Mouse (Mus musculus) kidney, embryonic 14.5 days (tissue): ENCODE results near the gene Igsf3. TPM values are rescaled to one million over a fixed set of nuclear protein-coding genes. Genes with fewer than 3 reads are reported as not detected.

Experiments used
- ATAC-seq: fragments of 200-750 bp; cut with Nextera tagmentation; 2 replicates; pipeline ENCODE4 v1.8.0; 2017; ENCODE audit warnings: moderate number of reproducible peaks, mild to moderate bottlenecking, moderate TSS enrichment, moderate library complexity; ENCODE audit not compliant: low FRiP score, low TSS enrichment
- H3K27ac ChIP-seq: fragments of 300-500 bp; sonication (generic); 2 replicates; pipeline ENCODE4 v1.5.1; 2014; ENCODE audit warnings: low read depth, mild to moderate bottlenecking, low read length, moderate library complexity, mixed read lengths
- H3K27me3 ChIP-seq: fragments of 300-500 bp; sonication (generic); 2 replicates; pipeline ENCODE4 v1.6.1; 2014; ENCODE audit warnings: mild to moderate bottlenecking, low read length; ENCODE audit not compliant: control insufficient read depth, insufficient read depth
- H3K36me3 ChIP-seq: fragments of 300-500 bp; sonication (generic); 2 replicates; pipeline ENCODE4 v1.6.1; 2014; ENCODE audit warnings: low read length, mixed read lengths; ENCODE audit not compliant: control insufficient read depth, insufficient read depth
- H3K4me1 ChIP-seq: fragments of 300-500 bp; sonication (generic); 2 replicates; pipeline ENCODE4 v1.6.1; 2014; ENCODE audit warnings: low read length, mixed read lengths; ENCODE audit not compliant: control insufficient read depth, insufficient read depth
- H3K4me2 ChIP-seq: fragments of 300-500 bp; sonication (generic); replicated peaks from 2 replicates; pipeline ENCODE4 v1.6.1; 2014; ENCODE audit warnings: low read depth, mild to moderate bottlenecking, low read length
- H3K4me3 ChIP-seq: fragments of 300-500 bp; sonication (generic); 2 replicates; pipeline ENCODE4 v1.5.1; 2014; ENCODE audit warnings: mild to moderate bottlenecking, low read length
- H3K9ac ChIP-seq: fragments of 300-500 bp; sonication (generic); 2 replicates; pipeline ENCODE4 v1.6.1; 2014; ENCODE audit warnings: low read depth, mild to moderate bottlenecking, low read length, moderate library complexity
- H3K9me3 ChIP-seq: fragments of 300-500 bp; sonication (generic); 2 replicates; pipeline ENCODE4 v1.6.1; 2016; ENCODE audit warnings: low read length; ENCODE audit not compliant: control insufficient read depth
- WGBS: fragments of 180-500 bp; shearing (Covaris S2); extraction: QIAGEN DNeasy Blood & Tissue Kit; methylation state at CpG from one replicate; pipeline ENCODE4 v1.1.7; 2014; 5-methylcytosine and 5-hydroxymethylcytosine counted together
- polyA plus RNA-seq: library from polyadenylated mRNA; unstranded; fragments of >200 nt; fragmentation: Nextera tagmentation; extraction: Ambion mirVana; gene quantifications from 2 replicates; pipeline ENCODE4 v1.2.1, GENCODE M21; 2014

Gene Igsf3
- polyA plus RNA-seq, 1 experiment from 2014 or later: 15.1 TPM

DNA sequence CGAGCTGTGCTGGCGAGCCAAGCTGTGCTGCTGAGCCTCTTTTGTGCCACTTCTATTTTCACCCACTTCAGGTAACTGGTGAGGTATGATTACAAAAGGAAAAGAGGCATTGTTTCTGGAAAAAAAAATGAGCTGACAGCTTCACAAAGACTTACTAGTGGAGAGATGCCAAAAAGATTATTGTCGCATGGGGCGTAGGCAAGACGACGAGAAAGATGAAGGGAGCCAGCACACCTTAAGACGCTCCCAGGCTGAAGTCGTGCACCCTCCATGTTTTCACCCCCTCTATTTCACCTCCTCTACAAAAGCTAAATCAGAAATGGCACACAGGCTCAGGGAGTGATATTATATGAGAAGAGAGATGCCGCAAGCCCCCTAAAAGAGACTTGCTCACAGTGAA lies 113.6 kb downstream of the Igsf3 start:
- Histone ChIP-seq H3K4me1 (no peaks in the 10 kb centered on the region), H3K36me3 (no peaks in the 10 kb centered on the region), H3K27me3 (no peaks in the 10 kb centered on the region), H3K4me3 (no peak overlapping the region), H3K4me2 (no peak overlapping the region), H3K9ac (no peak overlapping the region), H3K27ac (no peak overlapping the region), H3K9me3 (no peaks in the 10 kb centered on the region)
- no peak for ATAC-seq
- 87% methylated on average over 9 of the region's 9 CpGs for WGBS

DNA sequence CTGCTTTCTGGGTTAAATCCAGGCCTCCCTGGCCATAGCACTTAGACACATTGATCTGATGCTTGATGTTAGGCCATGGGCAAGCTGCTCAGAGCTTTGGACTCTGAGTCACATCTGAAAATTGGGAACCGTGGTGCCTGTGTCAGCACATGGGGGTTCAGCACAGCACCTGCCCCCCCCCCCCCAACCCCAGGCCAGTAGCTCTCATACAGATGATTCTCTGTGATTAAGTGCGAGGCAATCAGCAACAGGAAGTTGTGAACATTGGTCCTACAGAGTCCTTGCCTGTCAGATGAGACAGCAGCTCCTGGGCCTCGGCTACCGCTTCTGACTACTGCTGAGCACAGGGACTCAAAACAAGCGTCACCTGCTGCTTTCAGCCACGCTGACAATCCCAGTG lies 116.0 kb downstream of the Igsf3 start:
- no peak overlapping the region for H3K27ac ChIP-seq
- WGBS: 87% methylated on average over 6 of the region's 6 CpGs
- no peak for ATAC-seq
- no peak overlapping the region for H3K4me3 ChIP-seq
- H3K36me3 ChIP-seq: no peaks in the 10 kb centered on the region
- H3K4me1 ChIP-seq: no peaks in the 10 kb centered on the region
- no peak overlapping the region for H3K4me2 ChIP-seq
- H3K9me3 ChIP-seq: no peaks in the 10 kb centered on the region
- H3K27me3 ChIP-seq: no peaks in the 10 kb centered on the region
- H3K9ac ChIP-seq: no peak overlapping the region

DNA sequence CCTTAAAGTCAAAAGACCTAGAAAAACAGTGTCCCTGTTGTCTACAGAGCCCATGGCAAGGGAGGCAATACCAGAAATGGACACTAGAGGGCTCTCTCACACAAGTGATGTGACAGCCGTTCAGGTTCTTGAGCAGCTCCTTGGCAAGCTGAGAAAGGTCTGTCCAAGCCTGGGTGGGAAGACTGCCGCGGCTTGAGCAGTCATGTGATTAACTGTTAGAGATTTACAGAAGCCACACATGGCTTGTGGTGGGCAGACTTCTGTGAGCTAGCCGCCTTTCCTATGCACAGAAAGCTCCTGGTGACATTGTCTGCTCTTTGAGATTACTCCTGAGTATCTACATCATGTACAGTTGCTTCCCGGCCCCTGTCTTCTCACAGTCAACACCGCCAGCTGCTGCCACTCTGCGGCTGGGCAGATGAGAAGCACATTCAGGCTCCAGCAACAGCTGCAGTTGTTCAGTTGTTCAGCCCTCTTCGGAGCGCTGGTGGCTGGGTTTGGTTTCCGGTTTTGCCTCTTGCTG lies 117.1 kb downstream of the Igsf3 start:
- Histone ChIP-seq H3K4me2 (no peak overlapping the region), H3K9ac (no peak overlapping the region), H3K4me3 (no peak overlapping the region), H3K27ac (no peak overlapping the region), H3K36me3 (no peaks in the 10 kb centered on the region), H3K27me3 (no peaks in the 10 kb centered on the region), H3K9me3 (no peaks in the 10 kb centered on the region), H3K4me1 (no peaks in the 10 kb centered on the region)
- WGBS: 43% methylated on average over 10 of the region's 10 CpGs
- peak; percentile 90 for ATAC-seq

DNA sequence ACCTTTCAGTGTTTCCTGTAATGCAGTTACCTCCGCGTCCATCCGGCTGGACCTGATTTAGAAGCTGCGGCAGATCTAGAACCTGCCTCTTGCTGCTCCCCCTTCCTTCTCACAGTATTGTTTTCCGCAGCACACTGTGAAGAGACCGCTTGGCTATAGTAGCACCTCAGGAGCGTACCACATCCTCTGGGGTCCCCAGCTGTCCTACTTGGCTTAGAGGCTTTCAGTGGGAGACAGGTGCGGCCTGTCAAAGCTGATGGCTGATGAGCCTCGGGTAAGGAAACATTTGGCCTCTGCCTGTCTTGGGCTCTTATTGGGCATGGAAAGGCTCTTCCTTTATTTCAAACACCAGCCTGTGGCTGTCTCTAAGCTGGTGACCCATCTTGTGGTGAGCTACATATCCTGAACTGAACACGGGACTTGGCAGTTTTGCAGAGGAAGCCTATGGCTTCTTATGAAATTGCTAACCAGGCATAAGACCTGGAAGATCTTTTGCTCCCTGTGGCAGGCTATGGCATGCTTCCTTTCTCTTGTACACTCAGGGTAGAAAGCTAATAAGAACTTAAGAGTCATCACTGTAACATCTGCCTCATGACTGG lies 120.6 kb downstream of the Igsf3 start:
- Histone ChIP-seq H3K36me3 (no peaks in the 10 kb centered on the region), H3K27me3 (no peaks in the 10 kb centered on the region), H3K9me3 (no peaks in the 10 kb centered on the region), H3K27ac (no peak overlapping the region), H3K9ac (no peak overlapping the region), H3K4me2 (no peak overlapping the region), H3K4me3 (no peak overlapping the region), H3K4me1 (peaks cover 6% of the 10 kb centered on the region; the same call in 1 of the 2 replicates)
- no peak for ATAC-seq
- 86% methylated on average over 10 of the region's 10 CpGs for WGBS

DNA sequence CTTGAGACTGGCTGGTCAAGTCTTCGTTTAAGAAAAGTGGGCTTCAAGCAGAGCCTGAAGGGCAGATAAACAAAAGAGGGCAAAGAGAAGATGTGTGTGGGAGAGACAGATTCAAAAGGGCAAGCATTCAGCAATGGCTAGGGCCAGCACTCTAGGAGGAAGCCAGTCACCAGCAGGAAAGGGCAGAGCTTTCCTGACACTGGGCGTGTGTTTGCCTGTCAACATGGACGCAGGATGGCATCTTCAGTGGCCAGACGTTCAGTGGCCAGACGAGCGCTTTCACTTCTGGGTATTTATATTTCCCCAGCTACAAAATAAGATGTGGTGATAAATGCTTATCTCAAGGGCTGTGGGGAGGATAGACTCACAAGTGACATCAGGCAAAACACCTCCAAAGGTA lies 123.0 kb downstream of the Igsf3 start:
- WGBS: 60% methylated on average over 6 of the region's 6 CpGs
- Histone ChIP-seq H3K4me1 (peaks cover 6% of the 10 kb centered on the region; the same call in 1 of the 2 replicates), H3K4me2 (no peak overlapping the region), H3K27me3 (no peaks in the 10 kb centered on the region), H3K9ac (no peak overlapping the region), H3K9me3 (no peaks in the 10 kb centered on the region), H3K4me3 (no peak overlapping the region), H3K27ac (no peak overlapping the region), H3K36me3 (no peaks in the 10 kb centered on the region)
- ATAC-seq: no peak

DNA sequence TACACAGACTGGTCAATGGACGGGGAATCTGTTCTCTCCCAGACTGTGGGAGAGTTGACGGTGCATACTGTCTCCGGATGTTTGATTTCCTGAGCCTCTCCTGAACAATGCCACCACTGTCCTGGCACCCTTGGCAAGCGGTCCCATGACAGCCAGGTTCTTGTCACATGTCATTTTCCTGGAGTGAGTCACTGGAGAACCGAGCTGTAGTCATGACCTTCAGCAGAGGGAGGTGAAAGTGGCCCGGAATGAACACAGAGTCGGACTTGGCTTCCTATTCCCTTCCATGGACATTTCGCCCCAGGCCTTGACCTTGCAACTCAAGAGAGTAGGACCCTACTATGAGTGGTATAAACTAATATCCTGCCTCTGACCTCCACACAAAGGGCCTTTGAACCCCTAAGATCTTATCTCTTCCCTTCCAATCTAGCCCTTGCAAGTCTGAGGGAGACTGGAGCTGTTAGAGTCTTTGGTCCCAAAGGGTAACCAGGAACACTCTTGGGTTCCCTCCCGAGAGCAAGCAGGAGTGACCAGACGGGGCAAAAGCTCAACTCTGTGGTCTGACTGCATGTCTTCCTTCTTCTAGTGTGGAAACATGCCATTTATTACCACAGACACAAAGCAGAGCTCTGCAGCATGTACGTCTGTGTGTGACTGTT lies 123.6 kb downstream of the Igsf3 start:
- 68% methylated on average over 11 of the region's 11 CpGs for WGBS
- Histone ChIP-seq H3K27me3 (no peaks in the 10 kb centered on the region), H3K4me3 (no peak overlapping the region), H3K9me3 (no peaks in the 10 kb centered on the region), H3K27ac (no peak overlapping the region), H3K4me2 (no peak overlapping the region), H3K36me3 (no peaks in the 10 kb centered on the region), H3K4me1 (peaks cover 6% of the 10 kb centered on the region; the same call in 1 of the 2 replicates), H3K9ac (no peak overlapping the region)
- ATAC-seq: no peak

DNA sequence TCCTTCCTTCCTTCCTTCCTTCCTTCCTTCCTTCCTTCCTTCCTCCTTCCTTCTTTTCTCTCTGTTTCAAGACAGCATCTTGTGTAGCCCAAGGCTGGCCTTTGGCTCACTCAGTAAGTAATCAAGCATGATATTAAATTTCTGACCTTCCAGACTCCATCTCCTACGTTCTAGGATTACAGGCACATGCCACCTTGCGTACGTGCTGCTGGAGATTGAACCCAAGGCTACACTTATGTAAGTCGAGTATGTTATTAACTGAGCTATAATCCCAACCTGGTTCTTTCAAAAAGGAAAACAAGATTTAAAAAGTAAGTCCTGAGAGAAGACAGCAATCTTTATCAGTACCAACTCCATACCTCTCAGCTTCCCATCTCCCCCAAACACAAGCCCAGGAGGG lies 124.7 kb downstream of the Igsf3 start:
- ATAC-seq: no peak
- Histone ChIP-seq H3K27me3 (no peaks in the 10 kb centered on the region), H3K27ac (no peak overlapping the region), H3K4me2 (no peak overlapping the region), H3K36me3 (no peaks in the 10 kb centered on the region), H3K4me3 (no peak overlapping the region), H3K9ac (no peak overlapping the region), H3K4me1 (peaks cover 10% of the 10 kb centered on the region; the same call in 1 of the 2 replicates), H3K9me3 (no peaks in the 10 kb centered on the region)
- 35% methylated on average over 4 of the region's 4 CpGs for WGBS

DNA sequence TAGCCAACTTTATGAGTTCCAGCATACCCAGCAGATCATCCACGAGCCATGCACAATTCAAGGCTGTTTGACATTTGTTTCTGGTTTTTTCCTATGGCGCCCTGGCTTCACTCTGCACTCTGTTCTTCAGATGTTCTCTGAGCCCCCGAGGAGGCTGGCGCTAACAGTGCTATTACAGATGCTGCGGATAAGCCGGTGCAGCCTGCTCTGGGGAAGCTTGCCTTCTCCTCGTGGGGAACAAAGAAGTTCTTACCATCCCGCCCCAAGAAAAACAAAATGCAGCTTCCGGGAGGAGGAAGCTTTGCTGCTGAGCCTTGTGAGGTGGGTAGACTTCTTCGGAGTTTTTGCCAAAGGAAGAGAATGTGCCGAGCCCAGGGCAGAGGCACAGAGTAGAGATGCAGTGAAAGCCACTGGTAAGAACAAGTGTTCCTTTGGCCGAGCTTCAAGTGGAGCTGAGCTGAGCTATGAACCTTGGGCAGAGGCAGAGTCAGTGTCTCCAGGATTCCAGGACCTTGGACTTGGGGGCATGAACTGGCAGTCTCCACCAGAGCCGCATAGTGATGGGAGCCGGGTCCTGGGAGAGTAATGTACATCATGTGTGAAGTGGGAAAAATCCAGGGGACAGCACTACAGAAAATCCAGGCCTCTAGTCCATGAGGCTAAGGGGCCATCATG lies 125.3 kb downstream of the Igsf3 start:
- Histone ChIP-seq H3K4me3 (no peak overlapping the region), H3K9ac (no peak overlapping the region), H3K4me2 (no peak overlapping the region), H3K27ac (peak overlapping the region; percentile 24; the same call in 1 of the 2 replicates), H3K4me1 (peaks cover 16% of the 10 kb centered on the region), H3K9me3 (no peaks in the 10 kb centered on the region), H3K27me3 (no peaks in the 10 kb centered on the region), H3K36me3 (no peaks in the 10 kb centered on the region)
- 40% methylated on average over 14 of the region's 14 CpGs for WGBS
- ATAC-seq: no peak

DNA sequence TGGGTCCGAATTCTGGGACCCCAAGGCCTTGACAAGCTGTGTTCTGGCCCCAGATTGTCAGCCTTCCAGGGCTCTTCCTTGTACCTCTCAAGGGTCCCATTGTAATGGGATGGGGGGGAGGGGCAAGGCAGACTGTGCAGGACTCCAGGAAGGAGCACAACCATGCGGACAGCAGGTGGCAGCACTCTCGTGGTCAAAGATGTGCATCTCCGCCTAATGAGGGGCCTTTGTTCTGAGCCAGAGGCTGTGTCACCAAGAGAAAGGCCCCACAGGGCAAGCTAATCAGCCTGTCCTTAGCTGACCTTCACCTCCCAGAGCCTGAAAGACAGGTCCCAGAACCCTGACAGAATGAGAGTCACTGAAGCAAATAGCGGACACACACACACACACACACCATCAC lies 129.3 kb downstream of the Igsf3 start:
- Histone ChIP-seq H3K9me3 (no peaks in the 10 kb centered on the region), H3K27me3 (no peaks in the 10 kb centered on the region), H3K4me1 (peaks cover 28% of the 10 kb centered on the region), H3K36me3 (no peaks in the 10 kb centered on the region), H3K27ac (no peak overlapping the region), H3K4me3 (no peak overlapping the region), H3K9ac (no peak overlapping the region), H3K4me2 (no peak overlapping the region)
- 27% methylated on average over 5 of the region's 5 CpGs for WGBS
- peak; percentile 83 for ATAC-seq
